Mouse (Mus musculus): ENCODE data around the gene Kdm1b.

GRCm38 (mm10) chr13:47125595-47125994, 82.3 kb downstream of the Kdm1b start:
- TF ChIP-seq CTCF (IDR thresholded peaks at IDR 0.05; ENCODE audit: low read depth) (no peak), EP300 (IDR thresholded peaks at IDR 0.05; ENCODE audit: low read depth) (no peak)

Data from heart, postnatal 0 days (tissue).